Mouse (Mus musculus) left cerebral cortex, adult 8-10 months (tissue): ENCODE data around the gene Vmn1r157. TPM values are rescaled to one million over a fixed set of nuclear protein-coding genes. Genes with fewer than 3 reads are reported as not detected.
"Not testable (repeated sequence)": the region's sequence is repeated elsewhere in the genome, so short reads cannot be mapped to it uniquely, and the experiment has no call there.

ENCODE experiments used
- DNase-seq, 2 experiments: peaks; one replicate each; pipeline ENCODE4 v3.0.0; 2022; ENCODE audit warnings: low spot score in 2 of 2
- total RNA-seq, 4 experiments: library from RNA; stranded (reverse); gene quantifications; 2 replicates each; pipeline ENCODE4 v1.2.4; 2022

Gene Vmn1r157
- not detected for total RNA-seq

GRCm38 (mm10) chr7:22761397-22761796 is at the start of gene Vmn1r157:
TSS of gene Vmn1r157 (plus strand) at chr7:22761697.
- DNase-seq: not testable (repeated sequence)

GRCm38 (mm10) chr7:22719610-22720009 is 41.9 kb upstream of the Vmn1r157 start, which contains the start of gene Gm4567:
TSS of gene Gm4567 (minus strand) at chr7:22719710.
- not testable (repeated sequence) for DNase-seq

- DNase-seq: not testable (repeated sequence)
These were observed 14.5 kb downstream of the Vmn1r157 start for GRCm38 (mm10) chr7:22775981-22776380.

GRCm38 (mm10) chr7:22790682-22791081 is 29.2 kb downstream of the Vmn1r157 start, which contains the start of gene Vmn1r158:
TSS of gene Vmn1r158 (minus strand) at chr7:22790782.
- DNase-seq: not testable (repeated sequence)

Other genes starting within 250 kb of the Vmn1r157 start
- gene Vmn1r152, start 238.7 kb upstream of the Vmn1r157 start, total RNA-seq: not detected
- not detected for gene Gm8677, start 226.8 kb upstream of the Vmn1r157 start, total RNA-seq
- gene Gm4201, start 196.4 kb upstream of the Vmn1r157 start, total RNA-seq: not detected
- not detected for gene Gm4565, start 173.6 kb upstream of the Vmn1r157 start, total RNA-seq
- gene Vmn1r155, start 103.7 kb upstream of the Vmn1r157 start, total RNA-seq: not detected
- gene Gm8693, start 69.4 kb upstream of the Vmn1r157 start, total RNA-seq: not detected
- gene Gm4567, start 42.0 kb upstream of the Vmn1r157 start, total RNA-seq: not detected
- not detected for gene Vmn1r158, start 29.1 kb downstream of the Vmn1r157 start, total RNA-seq
- not detected for gene Vmn1r159, start 81.9 kb downstream of the Vmn1r157 start, total RNA-seq
- gene Vmn1r160, start 109.5 kb downstream of the Vmn1r157 start, total RNA-seq: not detected
- gene Gm4214, start 223.0 kb downstream of the Vmn1r157 start, total RNA-seq: not detected